Mouse (Mus musculus) spleen, adult 12 weeks (tissue): ENCODE measurements around the gene Slc38a9.

Source experiments
- DNase-seq: peaks from one replicate; pipeline ENCODE4 v3.0.0; 2022; ENCODE audit warnings: low spot score

The Slc38a9 gene

GRCm38 (mm10) chr13:112745936-112746694 lies 85.6 kb downstream of the Slc38a9 start:
- DNase-seq, result peak; percentile 56

GRCm38 (mm10) chr13:112746695-112747055 lies 86.1 kb downstream of the Slc38a9 start:
- DNase-seq, result no peak

GRCm38 (mm10) chr13:112747808-112748430 lies 87.4 kb downstream of the Slc38a9 start:
- peak; percentile 59 for DNase-seq

GRCm38 (mm10) chr13:112748808-112749510 lies 88.4 kb downstream of the Slc38a9 start:
- no peak for DNase-seq

GRCm38 (mm10) chr13:112749881-112750280 lies 89.3 kb downstream of the Slc38a9 start:
- DNase-seq, result no peak

GRCm38 (mm10) chr13:112751454-112752308 lies 91.1 kb downstream of the Slc38a9 start:
- no peak for DNase-seq

- DNase-seq, result no peak
These were observed 91.9 kb downstream of the Slc38a9 start for GRCm38 (mm10) chr13:112752309-112752975.

GRCm38 (mm10) chr13:112753522-112753921 lies 93.0 kb downstream of the Slc38a9 start:
- no peak for DNase-seq

GRCm38 (mm10) chr13:112754871-112755270 lies 94.3 kb downstream of the Slc38a9 start:
- DNase-seq, result no peak

- DNase-seq, result no peak
These were observed 95.0 kb downstream of the Slc38a9 start for GRCm38 (mm10) chr13:112755507-112756010.

GRCm38 (mm10) chr13:112757395-112757794 lies 96.8 kb downstream of the Slc38a9 start:
- no peak for DNase-seq

GRCm38 (mm10) chr13:112758546-112759090 lies 98.1 kb downstream of the Slc38a9 start:
- DNase-seq, result no peak

- DNase-seq, result no peak
These were observed 98.8 kb downstream of the Slc38a9 start for GRCm38 (mm10) chr13:112759364-112759763.

- no peak for DNase-seq
These were observed 99.4 kb downstream of the Slc38a9 start for GRCm38 (mm10) chr13:112759777-112760537.

- DNase-seq, result no peak
These were observed 100.0 kb downstream of the Slc38a9 start for GRCm38 (mm10) chr13:112760538-112760881.

- no peak for DNase-seq
These were observed 101.2 kb downstream of the Slc38a9 start for GRCm38 (mm10) chr13:112761787-112762186.

GRCm38 (mm10) chr13:112762548-112762947 lies 102.0 kb downstream of the Slc38a9 start:
- no peak for DNase-seq

- DNase-seq, result no peak
These were observed 103.1 kb downstream of the Slc38a9 start for GRCm38 (mm10) chr13:112763531-112764091.

- no peak for DNase-seq
These were observed 104.0 kb downstream of the Slc38a9 start for GRCm38 (mm10) chr13:112764556-112764955.

- no peak for DNase-seq
These were observed 105.1 kb downstream of the Slc38a9 start for GRCm38 (mm10) chr13:112765654-112766053.
